Mouse (Mus musculus) neural tube, embryonic 10.5 days (tissue): ENCODE results near the gene Tifa.

Source experiments
- DNase-seq: peaks from one replicate; pipeline ENCODE4 v3.0.0-alpha.2; 2017; ENCODE audit warnings: low spot score; ENCODE audit errors: extremely low spot score

Tifa gene

GRCm38 (mm10) chr3:127823886-127824863 is 34.6 kb downstream of the Tifa start:
- no peak for DNase-seq

GRCm38 (mm10) chr3:127826503-127826902 is 36.9 kb downstream of the Tifa start:
- DNase-seq, result no peak

DNA sequence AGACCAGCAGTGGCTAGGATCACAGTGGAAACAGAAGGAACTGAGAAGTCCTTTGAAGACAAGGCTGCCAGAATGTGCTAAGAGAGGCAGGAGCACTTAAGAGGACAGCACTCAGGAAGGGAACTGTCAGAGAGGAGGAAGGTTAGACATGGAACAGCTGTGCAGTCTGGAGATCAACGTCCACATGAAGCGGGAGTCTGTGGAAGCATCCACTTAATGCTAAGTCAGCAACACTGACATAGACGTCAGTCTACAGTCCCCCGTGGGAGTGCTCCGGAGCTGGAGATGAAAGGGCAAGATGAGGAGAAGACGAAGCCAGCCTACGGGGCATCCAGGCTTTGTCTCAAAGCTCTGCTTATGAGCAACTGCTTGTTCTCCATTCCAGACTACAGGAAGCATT is 37.5 kb downstream of the Tifa start:
- DNase-seq, result no peak

GRCm38 (mm10) chr3:127830183-127830582 is 40.6 kb downstream of the Tifa start:
- DNase-seq, result no peak

GRCm38 (mm10) chr3:127831079-127831478 is 41.5 kb downstream of the Tifa start:
- DNase-seq, result no peak

DNA sequence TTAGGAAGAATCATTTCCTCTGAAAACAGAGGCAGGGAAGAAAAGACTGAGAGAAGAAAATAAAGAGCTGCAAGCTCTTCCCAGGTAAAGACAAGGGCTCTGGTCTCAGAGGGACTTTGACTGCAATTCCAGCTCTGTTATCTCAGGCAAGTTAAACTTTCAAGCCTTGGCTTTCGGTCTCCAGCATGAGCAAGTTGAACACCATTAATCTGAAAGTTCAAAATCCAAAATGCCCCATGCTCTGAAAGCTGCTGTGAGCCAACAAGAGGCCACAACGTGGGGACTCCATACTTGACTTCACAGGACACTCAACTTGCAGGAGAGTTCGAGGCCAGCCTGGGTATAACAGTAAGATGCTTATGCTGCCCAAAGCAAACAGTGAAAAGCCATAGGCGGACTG is 44.4 kb downstream of the Tifa start:
- DNase-seq, result no peak

GRCm38 (mm10) chr3:127835594-127835993 is 46.0 kb downstream of the Tifa start:
- DNase-seq, result no peak

- no peak for DNase-seq
These were observed 47.2 kb downstream of the Tifa start for GRCm38 (mm10) chr3:127836798-127837153.

GRCm38 (mm10) chr3:127837154-127837865 is 47.7 kb downstream of the Tifa start, which contains the start of gene Ap1ar:
TSS of gene Ap1ar (minus strand) at chr3:127837523.
- peak; percentile 96 for DNase-seq

GRCm38 (mm10) chr3:127837972-127838644 is 48.5 kb downstream of the Tifa start:
- DNase-seq, result no peak

DNA sequence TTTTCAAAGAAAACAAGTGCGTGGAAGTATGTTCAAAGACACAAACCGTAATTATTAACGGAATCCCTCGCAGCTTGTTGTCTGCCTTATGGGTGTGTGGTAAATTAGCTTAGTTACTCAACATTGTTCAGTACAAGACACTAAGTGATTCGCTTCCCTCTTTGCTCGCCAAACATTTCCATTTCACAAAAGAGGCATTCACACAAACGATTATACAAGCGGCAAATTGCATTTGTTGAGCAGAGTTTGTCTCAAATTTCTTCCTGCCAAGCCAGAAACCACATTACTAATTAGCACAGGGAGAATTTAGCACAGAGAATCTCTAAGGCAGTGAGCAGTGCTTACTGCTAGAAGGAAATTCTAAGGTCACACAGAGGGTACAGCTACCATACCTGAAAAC is 52.3 kb downstream of the Tifa start:
- DNase-seq, result no peak

DNA sequence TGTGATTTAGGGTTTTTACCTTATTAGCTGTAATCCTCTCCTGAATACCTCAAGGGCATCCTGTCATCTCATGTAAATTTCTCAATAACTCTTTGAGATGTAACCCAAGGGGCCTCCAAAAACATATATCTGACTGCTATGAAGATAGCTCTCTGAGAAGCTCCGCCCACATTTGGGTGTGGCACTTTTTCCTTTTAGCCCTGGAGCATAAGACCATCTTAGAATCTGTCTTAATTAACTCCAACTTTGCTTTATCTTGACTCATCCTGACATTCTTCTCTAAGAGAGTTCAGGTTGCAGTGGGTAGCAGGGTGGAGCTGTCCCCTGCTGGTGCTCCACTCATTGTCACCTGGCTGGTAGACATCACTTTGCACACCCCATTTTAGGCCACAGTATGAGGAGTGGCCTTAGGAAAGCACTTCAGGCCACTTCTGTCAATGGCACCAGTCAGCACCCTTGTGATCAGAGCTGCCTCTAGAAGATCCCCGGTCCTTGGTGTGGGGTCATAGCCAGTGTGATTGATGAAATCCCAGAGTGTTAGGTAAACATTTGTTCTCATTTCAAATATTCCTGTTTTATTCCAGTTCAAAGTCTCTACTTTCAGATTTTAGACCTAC is 53.8 kb downstream of the Tifa start:
- no peak for DNase-seq

DNA sequence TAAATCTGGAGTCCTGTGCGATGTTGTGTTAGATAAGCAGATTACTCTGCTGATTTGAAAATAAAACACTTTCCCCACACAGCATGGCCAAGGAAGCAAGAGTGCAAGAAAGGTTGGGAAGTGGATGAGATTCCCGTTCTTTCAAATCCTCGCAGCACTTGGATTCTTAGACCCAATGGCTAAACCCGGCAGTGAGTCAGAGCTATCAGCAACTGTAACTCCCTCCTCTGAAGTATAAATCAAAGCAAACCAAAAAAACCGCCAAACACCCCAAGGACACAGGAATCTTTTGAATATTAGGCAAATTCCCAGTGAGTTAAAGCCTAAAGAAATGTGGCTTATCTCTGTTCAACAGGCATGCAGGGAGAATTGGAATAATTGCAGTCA is 54.3 kb downstream of the Tifa start:
- no peak for DNase-seq

DNA sequence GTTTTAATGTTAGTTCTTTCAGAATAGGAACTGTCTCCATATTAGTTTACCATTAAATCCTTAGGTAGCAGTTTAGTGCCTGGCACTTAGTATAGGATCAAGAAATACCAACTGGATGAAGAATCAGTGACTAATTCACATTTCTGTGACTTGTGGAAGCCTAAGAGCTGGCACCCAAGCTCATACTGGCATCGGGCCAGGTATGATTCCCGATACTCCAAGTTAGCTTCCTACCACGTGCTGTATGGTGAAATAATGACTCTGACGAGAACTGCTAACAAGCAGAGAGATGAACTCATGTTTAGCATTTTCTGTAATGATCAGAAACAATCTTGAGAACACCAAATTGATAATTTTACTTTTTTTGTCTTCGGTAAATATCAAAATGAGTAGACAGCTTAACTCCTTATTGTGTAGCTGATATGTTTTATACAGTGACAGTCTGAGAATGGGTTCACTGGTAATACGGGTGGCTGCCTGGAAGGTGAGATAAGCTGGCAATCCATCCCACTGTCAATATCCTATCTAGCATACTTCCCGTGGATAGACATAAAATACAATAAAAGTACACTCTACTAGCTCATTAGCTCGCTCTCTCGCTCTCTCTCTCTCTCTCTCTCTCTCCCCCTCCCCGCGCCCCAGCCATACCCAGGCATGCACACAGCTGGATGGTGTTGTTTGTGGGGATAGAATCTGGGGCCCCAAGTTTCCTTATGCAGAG is 58.6 kb downstream of the Tifa start:
- DNase-seq, result no peak

- no peak for DNase-seq
These were observed 60.3 kb downstream of the Tifa start for GRCm38 (mm10) chr3:127849922-127850321.

DNA sequence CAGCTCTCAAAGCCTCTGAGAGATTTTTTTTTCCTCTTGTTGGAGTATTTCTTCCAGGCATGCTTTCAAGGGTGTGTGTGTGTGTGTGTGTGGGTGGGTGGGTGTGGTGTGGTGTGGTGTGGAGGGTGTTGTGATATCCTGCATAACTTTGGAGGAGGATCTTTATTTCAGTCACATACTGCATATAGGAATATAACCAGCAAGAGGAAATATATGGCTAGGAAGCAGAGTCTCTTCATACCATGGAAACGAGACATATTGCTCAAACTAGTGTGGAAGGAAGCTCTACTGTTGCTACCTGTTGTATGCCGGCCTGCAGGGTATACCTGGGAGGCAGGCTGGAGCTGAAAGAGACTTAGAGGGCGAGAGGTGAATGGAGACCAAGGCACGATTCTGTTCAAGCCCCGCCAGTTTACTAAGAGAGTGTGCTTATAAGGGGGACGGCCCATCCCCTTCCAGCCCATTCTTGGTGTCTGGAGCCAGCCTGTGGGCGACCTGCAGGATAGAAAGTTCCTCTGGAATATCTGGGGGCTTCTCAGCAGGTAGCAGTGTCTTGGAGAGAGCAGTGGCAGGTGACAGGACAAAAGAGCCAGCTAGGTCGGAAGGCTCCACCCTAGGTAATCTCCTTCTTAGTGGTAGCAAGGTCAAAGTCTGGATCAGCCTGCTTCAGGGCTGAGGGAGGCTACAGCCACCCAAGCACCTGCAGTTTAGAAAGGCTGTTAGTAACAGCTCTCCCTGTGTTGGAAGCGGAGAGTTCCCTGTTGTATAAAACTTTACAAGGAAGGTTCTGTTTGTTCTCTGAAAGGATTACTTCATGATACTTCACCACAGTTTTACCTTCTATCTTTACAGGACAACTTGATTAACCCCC is 61.4 kb downstream of the Tifa start:
- no peak for DNase-seq

DNA sequence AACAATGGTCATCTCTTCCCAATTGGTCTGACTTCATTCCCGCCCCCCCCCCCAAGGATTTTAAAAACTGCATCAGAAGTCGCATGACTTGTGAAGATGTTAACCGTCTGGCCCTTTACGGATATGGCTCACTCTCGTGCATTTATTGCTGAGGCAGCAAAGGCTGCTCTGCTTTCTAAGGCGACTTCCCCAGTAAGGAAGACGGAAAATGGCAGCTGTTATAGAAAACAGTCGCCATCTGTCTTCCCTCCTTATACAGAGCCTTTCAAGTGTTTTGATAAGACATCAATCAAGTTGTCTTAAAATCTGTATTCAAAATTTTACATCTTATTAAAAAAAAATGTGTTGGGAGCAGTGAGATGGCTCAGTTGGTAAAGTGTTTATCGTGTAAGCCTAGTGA is 63.1 kb downstream of the Tifa start:
- DNase-seq, result no peak

DNA sequence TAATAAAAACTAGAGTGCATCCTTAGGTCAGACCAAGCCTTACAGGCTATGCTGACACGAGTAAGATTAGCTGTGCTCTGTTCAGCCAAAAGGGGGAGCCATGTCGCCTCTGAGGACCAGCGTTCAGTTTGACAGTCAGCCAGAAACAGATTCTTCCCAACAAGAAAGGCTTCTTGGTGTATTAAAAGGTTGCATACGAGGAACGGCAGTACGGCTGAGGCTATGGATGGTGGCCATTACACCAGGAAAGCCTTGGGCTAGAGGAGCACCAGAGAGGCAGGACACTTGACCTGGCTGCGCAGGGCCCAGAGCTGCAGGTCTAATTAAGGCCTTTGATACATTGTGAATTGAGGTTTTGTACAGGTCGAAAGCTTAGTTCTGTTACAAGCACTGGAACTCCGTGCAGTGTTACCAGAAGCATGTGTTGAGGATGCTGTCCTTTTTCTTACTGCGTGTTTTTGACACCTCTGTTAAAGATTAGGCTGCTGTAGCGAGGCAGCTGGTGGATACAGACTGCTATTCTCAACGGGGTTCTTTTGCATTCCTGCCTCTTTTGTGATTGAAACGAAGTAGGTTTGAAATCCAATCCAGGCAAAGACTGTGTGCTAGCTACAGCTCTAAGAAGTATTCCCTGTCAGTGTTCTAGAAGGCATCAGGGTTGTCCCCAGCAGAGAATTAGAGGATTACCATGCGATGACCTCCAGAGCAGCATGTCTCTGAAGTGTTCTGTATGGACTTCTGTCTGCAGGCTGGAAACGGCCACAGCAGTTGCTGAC is 64.0 kb downstream of the Tifa start:
- peak; percentile 59 for DNase-seq

DNA sequence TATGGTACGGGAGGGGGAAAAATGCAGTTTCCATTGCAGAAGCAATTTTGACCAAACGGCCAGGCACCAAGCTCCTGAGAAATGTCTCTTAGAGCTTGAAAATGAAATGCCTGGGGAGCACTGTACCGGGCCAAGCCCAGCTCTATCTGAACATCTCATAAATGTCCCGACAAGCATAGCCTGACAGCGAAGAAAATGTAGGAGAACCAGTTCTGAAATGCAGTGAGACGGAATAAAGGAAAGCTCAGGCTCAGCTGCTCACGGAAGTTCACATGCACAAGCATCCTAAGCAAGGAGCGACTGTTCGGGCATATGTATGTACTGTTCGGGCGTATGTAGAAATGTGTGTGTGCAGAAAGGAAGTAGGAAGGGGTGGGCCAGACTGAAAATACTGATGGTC is 71.7 kb downstream of the Tifa start:
- no peak for DNase-seq
